Mouse (Mus musculus) hindbrain, embryonic 11.5 days (tissue): ENCODE data around the gene Neu4. TPM values are rescaled to one million over a fixed set of nuclear protein-coding genes. Genes with fewer than 3 reads are reported as not detected.
A peak's percentile ranks its signal among the peaks of the same experiment; 100 is the strongest.

Experiments used
- ATAC-seq: fragments of 200-750 bp; cut with Nextera tagmentation; 2 replicates; pipeline ENCODE4 v1.8.0; 2017; ENCODE audit warnings: mild to moderate bottlenecking, moderate TSS enrichment, moderate library complexity; ENCODE audit not compliant: low FRiP score
- DNase-seq: peaks from one replicate; pipeline ENCODE4 v3.0.0-alpha.2; 2015; ENCODE audit warnings: low spot score
- H3K27ac ChIP-seq: fragments of 300-500 bp; sonication (generic); 2 replicates; pipeline ENCODE4 v1.5.1; 2014; ENCODE audit warnings: mild to moderate bottlenecking, low read depth, low read length
- H3K27me3 ChIP-seq: fragments of 300-500 bp; sonication (generic); 2 replicates; pipeline ENCODE4 v1.6.1; 2014; ENCODE audit warnings: mild to moderate bottlenecking, low read length, moderate library complexity, mixed read lengths; ENCODE audit not compliant: control insufficient read depth, insufficient read depth
- H3K36me3 ChIP-seq: fragments of 300-500 bp; sonication (generic); 2 replicates; pipeline ENCODE4 v1.6.1; 2014; ENCODE audit warnings: mild to moderate bottlenecking, low read length, moderate library complexity, mixed read lengths; ENCODE audit not compliant: control insufficient read depth, insufficient read depth
- H3K4me1 ChIP-seq: fragments of 300-500 bp; sonication (generic); replicated peaks from 2 replicates; pipeline ENCODE4 v1.6.1; 2014; ENCODE audit warnings: low read length, mixed read lengths; ENCODE audit not compliant: control insufficient read depth, insufficient read depth
- H3K4me2 ChIP-seq: fragments of 300-500 bp; sonication (generic); replicated peaks from 2 replicates; pipeline ENCODE4 v1.6.1; 2014; ENCODE audit warnings: mild to moderate bottlenecking, low read depth, low read length
- H3K4me3 ChIP-seq: fragments of 300-500 bp; sonication (generic); 2 replicates; pipeline ENCODE4 v1.5.1; 2014; ENCODE audit warnings: low read depth, low read length
- H3K9ac ChIP-seq: fragments of 300-500 bp; sonication (generic); 2 replicates; pipeline ENCODE4 v1.6.1; 2014; ENCODE audit warnings: low read depth, low read length
- H3K9me3 ChIP-seq: fragments of 300-500 bp; sonication (generic); 2 replicates; pipeline ENCODE4 v1.6.1; 2016; ENCODE audit warnings: low read length; ENCODE audit not compliant: control insufficient read depth
- WGBS: fragments of 180-500 bp; shearing (Covaris S2); extraction: QIAGEN DNeasy Blood & Tissue Kit; methylation state at CpG from one replicate; pipeline ENCODE4 v1.1.7; 2014; 5-methylcytosine and 5-hydroxymethylcytosine counted together
- polyA plus RNA-seq: library from polyadenylated mRNA; unstranded; fragments of >200 nt; fragmentation: Nextera tagmentation; extraction: Ambion mirVana; gene quantifications from 2 replicates; pipeline ENCODE4 v1.2.1, GENCODE M21; 2014

The Neu4 gene
- polyA plus RNA-seq, 1 experiment from 2014 or later: not detected

DNA sequence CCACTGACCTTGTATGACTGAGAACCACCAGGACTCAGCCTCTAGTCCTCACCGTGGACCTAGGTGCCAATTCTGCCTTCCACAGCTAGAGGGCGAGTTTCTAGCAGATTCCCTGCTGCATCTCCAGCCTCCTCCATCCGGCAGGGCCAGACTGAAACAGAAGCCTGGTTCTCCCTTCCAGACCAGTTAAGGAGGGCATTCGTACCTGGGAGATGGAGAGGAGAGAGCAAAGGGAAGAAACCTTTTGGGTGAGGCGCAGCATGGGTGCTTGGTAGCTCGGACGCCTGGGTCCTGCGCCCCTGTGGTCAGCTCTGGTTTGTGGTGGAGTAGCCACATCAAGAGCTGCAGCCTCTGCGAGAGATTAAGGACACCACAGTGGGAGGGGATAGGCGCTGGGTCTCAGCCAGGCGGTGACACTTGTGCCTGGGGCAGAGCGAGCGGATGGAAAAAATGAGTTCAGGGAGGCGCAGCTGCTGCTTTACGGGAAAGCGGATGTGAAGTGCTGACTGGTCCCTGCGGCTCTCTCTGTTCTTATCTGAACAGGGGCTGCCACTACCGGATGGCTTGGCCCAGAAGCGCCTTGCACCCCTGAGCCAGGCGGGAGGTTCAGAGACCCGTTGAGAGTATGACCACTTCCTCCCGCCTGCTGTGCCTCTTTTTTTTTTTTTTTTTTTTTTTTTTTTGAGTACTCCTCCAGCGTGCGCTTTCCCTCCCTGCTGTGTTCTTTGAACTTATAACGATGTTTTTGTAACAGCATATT lies 14.9 kb downstream of the Neu4 start:
- Histone ChIP-seq H3K4me1 (no peaks in the 10 kb centered on the region), H3K4me2 (peak overlapping the region; percentile 73), H3K27ac (0 out of 2 replicates have a peak overlapping the region, but pooled peaks have one; percentile 51), H3K27me3 (no peaks in the 10 kb centered on the region), H3K9me3 (no peaks in the 10 kb centered on the region), H3K9ac (peak overlapping the region; percentile 66), H3K4me3 (peak overlapping the region; percentile 34), H3K36me3 (no peaks in the 10 kb centered on the region)
- DNase-seq: peak; percentile 87
- WGBS: 1% methylated on average over 25 of the region's 25 CpGs
- ATAC-seq: peak; percentile 95

GRCm38 (mm10) chr1:94040391-94040790 lies 20.1 kb downstream of the Neu4 start:
- Histone ChIP-seq H3K27ac (no peak overlapping the region), H3K36me3 (no peaks in the 10 kb centered on the region), H3K4me2 (no peak overlapping the region), H3K27me3 (no peaks in the 10 kb centered on the region), H3K4me1 (no peaks in the 10 kb centered on the region), H3K9me3 (no peaks in the 10 kb centered on the region), H3K9ac (no peak overlapping the region), H3K4me3 (no peak overlapping the region)
- no peak for ATAC-seq
- DNase-seq: no peak
- 90% methylated on average over 2 of the region's 2 CpGs for WGBS

GRCm38 (mm10) chr1:94045559-94045958 lies 25.3 kb downstream of the Neu4 start:
- no peaks in the 10 kb centered on the region for H3K4me1 ChIP-seq
- no peaks in the 10 kb centered on the region for H3K9me3 ChIP-seq
- H3K27me3 ChIP-seq: no peaks in the 10 kb centered on the region
- DNase-seq (no peak), ATAC-seq (no peak)
- H3K4me2 ChIP-seq: no peak overlapping the region
- no peak overlapping the region for H3K4me3 ChIP-seq
- WGBS: 86% methylated on average over 3 of the region's 3 CpGs
- no peak overlapping the region for H3K27ac ChIP-seq
- H3K9ac ChIP-seq: no peak overlapping the region
- H3K36me3 ChIP-seq: no peaks in the 10 kb centered on the region

DNA sequence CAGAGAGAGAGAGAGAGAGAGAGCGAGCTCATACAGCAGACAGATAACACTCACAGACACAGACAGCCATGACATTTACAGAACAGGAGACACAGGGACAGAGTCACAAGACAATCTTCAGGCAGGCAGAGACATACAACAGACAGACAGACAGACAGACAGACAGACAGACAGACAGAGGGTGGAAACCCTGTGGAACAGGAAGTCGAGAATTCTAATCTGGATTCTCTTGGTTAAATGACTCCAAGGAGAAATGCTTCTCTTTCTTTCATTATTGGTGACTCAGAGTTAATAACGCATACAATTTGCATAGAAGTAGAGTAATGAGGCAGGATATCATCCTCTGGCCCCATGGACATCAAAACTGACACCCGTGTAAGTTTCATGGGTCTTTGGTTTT lies 26.3 kb downstream of the Neu4 start:
- no peaks in the 10 kb centered on the region for H3K36me3 ChIP-seq
- ATAC-seq: no peak
- 88% methylated on average over 4 of the region's 4 CpGs for WGBS
- H3K4me2 ChIP-seq: no peak overlapping the region
- H3K9ac ChIP-seq: no peak overlapping the region
- no peak for DNase-seq
- no peaks in the 10 kb centered on the region for H3K9me3 ChIP-seq
- H3K4me1 ChIP-seq: no peaks in the 10 kb centered on the region
- no peaks in the 10 kb centered on the region for H3K27me3 ChIP-seq
- no peak overlapping the region for H3K27ac ChIP-seq
- no peak overlapping the region for H3K4me3 ChIP-seq

- DNase-seq (no peak), ATAC-seq (no peak)
- 80% methylated on average over 5 of the region's 5 CpGs for WGBS
- H3K4me2 ChIP-seq: no peak overlapping the region
- no peak overlapping the region for H3K9ac ChIP-seq
- H3K27ac ChIP-seq: no peak overlapping the region
- H3K9me3 ChIP-seq: no peaks in the 10 kb centered on the region
- no peaks in the 10 kb centered on the region for H3K36me3 ChIP-seq
- no peaks in the 10 kb centered on the region for H3K27me3 ChIP-seq
- H3K4me3 ChIP-seq: no peak overlapping the region
- no peaks in the 10 kb centered on the region for H3K4me1 ChIP-seq
Observed at GRCm38 (mm10) chr1:94051104-94051503, 30.9 kb downstream of the Neu4 start.

GRCm38 (mm10) chr1:94052373-94052772 lies 32.1 kb downstream of the Neu4 start, which contains the start of gene Pdcd1:
Pdcd1 (minus strand) TSS chr1:94052553.
- ATAC-seq (no peak), DNase-seq (no peak)
- H3K4me1 ChIP-seq: no peaks in the 10 kb centered on the region
- H3K9ac ChIP-seq: no peak within 1 kb of the TSS
- WGBS: 68% methylated on average over 6 of the region's 6 CpGs
- H3K27me3 ChIP-seq: no peaks in the 10 kb centered on the region
- H3K4me3 ChIP-seq: no peak within 1 kb of the TSS
- H3K9me3 ChIP-seq: no peaks in the 10 kb centered on the region
- H3K36me3 ChIP-seq: no peaks in the 10 kb centered on the region
- H3K4me2 ChIP-seq: no peak within 1 kb of the TSS
- H3K27ac ChIP-seq: no peak within 1 kb of the TSS

DNA sequence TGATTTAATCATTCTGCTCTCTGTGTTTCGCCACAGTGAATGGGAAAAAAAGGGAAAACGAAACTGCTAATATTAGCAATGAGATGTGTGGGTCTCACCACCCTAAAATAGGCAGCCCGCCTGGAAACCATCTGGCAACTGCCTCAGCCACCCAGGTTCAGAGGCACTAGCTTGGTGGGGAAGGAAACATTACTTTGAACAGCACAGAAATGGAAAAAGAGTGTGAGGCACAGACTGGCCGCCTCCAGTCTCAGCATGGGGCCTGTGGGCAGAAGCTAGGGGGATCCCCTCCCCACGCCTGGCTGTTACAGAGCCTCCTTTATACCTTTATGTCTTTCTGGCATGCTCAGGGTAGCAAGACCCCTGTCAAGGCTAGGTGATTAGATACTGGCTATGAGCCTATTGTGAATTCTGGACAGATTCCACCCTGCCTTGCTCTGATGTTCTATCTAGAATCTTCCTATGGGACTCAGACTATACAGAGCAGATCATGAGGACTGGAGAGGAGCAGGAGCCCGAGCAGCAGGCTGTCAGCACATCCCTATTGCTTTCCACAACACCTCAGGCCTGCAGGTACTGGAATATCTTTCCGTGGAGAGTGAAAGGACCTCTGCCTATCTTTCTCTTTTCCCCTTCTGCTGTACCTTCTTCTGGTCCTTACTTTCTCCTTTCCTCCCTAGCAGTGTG lies 33.4 kb downstream of the Neu4 start:
- Histone ChIP-seq H3K4me1 (no peaks in the 10 kb centered on the region), H3K9ac (no peak overlapping the region), H3K4me3 (no peak overlapping the region), H3K4me2 (no peak overlapping the region), H3K27ac (no peak overlapping the region), H3K36me3 (no peaks in the 10 kb centered on the region), H3K27me3 (no peaks in the 10 kb centered on the region), H3K9me3 (no peaks in the 10 kb centered on the region)
- 73% methylated on average over 7 of the region's 7 CpGs for WGBS
- ATAC-seq (no peak), DNase-seq (no peak)

GRCm38 (mm10) chr1:94054481-94054880 lies 34.2 kb downstream of the Neu4 start:
- Histone ChIP-seq H3K27me3 (no peaks in the 10 kb centered on the region), H3K36me3 (no peaks in the 10 kb centered on the region), H3K9me3 (no peaks in the 10 kb centered on the region), H3K4me1 (no peaks in the 10 kb centered on the region), H3K9ac (no peak overlapping the region), H3K4me3 (no peak overlapping the region), H3K4me2 (no peak overlapping the region), H3K27ac (no peak overlapping the region)
- DNase-seq (no peak), ATAC-seq (no peak)
- 84% methylated on average over 1 of the region's 1 CpGs for WGBS

- H3K36me3 ChIP-seq: no peaks in the 10 kb centered on the region
- H3K4me1 ChIP-seq: no peaks in the 10 kb centered on the region
- H3K4me2 ChIP-seq: no peak overlapping the region
- DNase-seq (no peak), ATAC-seq (no peak)
- no peaks in the 10 kb centered on the region for H3K9me3 ChIP-seq
- H3K9ac ChIP-seq: no peak overlapping the region
- H3K4me3 ChIP-seq: no peak overlapping the region
- 88% methylated on average over 3 of the region's 3 CpGs for WGBS
- H3K27me3 ChIP-seq: no peaks in the 10 kb centered on the region
- no peak overlapping the region for H3K27ac ChIP-seq
Observed at GRCm38 (mm10) chr1:94055966-94056365, 35.7 kb downstream of the Neu4 start.
